Mouse (Mus musculus) bone marrow, adult 2 months (tissue): Measurements from ENCODE around the gene Prr5l.

Source experiments
- CTCF ChIP-seq: fragments of 200-500 bp; IDR thresholded peaks from 2 replicates; pipeline ENCODE4 v1.5.1; 2011; ENCODE audit warnings: low read length, control low read depth; ENCODE audit not compliant: control insufficient read depth, insufficient read depth
- POLR2A ChIP-seq: fragments of 200-500 bp; IDR thresholded peaks from 2 replicates; pipeline ENCODE4 v1.6.1; 2011; ENCODE audit warnings: low read depth, mild to moderate bottlenecking, control low read depth, low read length, borderline replicate concordance; ENCODE audit not compliant: control insufficient read depth

GRCm38 (mm10) chr2:101778080-101778479 is 104.7 kb downstream of the Prr5l start:
- no peak for TF ChIP-seq CTCF
- TF ChIP-seq POLR2A, result no peak
